Mouse (Mus musculus): ENCODE data around the gene Dtnbp1.

Gene Dtnbp1

DNA sequence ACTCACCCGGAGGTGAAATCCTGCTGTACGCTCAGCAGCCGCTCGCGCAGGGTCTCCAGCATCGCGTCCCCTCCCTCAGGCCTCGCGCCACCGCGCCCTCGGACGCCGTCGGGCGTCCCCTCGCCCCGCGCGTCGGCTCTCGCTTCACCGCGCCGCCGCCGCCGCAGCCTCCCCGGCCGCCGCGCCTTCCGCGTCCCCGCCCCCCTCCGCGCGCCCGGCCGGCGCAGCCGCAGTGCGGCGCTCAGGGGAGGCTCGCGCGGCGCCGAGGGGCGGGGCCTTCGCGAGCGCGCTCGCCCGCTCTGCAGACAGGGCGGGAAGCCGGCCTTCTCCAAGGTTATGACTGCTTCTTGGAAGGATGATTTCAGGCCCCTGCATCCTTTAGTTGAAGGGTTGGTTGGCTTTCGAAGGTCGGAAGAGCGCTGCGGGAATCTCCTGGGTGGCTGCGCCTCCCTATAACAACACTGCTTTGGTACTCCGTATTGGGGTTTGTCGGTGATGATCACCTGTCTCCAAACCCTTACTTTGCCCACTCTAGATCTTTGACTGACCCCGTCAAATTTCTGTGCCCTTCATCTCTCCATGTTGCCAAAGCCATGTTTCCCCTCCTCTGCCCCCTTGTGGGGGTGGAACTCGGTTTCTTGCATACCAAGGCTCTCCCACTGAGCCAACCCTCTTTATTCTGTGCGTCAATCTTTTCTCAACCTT lies at the start of gene Dtnbp1:
TSS of gene Dtnbp1 (minus strand) at position 237 of the 705 bp plus-strand sequence.
- peak; percentile 74 for DNase-seq (ENCODE audit: low spot score)

DNA sequence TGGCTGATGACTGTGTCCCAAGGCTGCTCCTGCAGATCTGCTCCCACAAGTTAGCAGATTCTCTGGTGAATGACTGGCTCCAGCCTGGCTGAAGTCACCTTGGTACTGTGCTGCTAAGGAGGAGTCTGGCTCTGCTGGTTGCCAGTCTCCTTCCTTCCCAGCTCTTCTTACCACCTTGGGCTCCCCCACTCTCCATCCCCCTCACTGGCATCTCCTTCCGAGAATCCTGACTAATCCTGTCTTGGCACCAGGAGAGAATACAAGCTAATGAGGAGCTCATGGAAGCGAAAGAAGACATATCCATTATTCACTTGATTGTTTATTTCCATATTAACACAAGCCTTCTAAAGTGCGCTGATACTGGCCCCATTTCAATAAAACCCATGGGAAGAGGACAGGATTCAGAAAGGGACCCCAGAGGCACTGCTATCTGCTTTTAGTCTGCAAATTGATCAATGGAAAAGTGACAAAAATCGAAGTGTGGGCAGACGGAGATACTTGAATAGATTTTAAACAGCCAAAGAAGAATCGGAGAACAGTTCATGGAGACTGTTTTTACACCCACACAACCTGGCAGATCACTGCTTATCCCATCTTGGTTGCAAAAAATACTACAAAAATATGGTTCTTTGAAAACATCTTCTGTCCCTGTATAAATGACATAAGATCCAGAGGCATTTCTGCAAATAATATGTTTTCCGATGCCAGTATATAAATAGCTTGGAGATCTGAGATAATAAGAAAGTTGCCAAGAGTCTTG lies 47.5 kb upstream of the Dtnbp1 start:
- DNase-seq (ENCODE audit: low spot score) = no peak

- no peak for DNase-seq (ENCODE audit: low spot score)
Observed at GRCm38 (mm10) chr13:45043466-45043865, 41.5 kb upstream of the Dtnbp1 start.

DNA sequence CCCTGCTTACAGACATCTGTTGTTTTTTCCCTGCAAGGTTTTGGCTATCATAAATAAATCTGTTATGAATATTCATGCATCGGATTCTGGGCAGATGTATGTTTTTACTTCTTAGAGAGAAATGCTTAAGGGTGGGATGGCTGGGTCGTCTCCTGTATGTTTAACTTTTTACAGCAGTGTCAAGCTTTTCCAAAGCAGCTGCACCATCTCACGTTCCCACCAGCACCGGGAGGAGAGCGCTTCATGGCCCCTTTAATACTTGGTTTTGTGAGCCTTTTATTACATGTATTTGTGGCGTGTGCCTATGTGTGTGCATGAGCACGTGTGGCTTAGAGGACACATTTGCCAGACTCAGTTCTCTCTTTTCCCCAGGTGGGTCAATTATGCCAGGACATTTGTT lies 38.8 kb upstream of the Dtnbp1 start:
- no peak for DNase-seq (ENCODE audit: low spot score)

DNA sequence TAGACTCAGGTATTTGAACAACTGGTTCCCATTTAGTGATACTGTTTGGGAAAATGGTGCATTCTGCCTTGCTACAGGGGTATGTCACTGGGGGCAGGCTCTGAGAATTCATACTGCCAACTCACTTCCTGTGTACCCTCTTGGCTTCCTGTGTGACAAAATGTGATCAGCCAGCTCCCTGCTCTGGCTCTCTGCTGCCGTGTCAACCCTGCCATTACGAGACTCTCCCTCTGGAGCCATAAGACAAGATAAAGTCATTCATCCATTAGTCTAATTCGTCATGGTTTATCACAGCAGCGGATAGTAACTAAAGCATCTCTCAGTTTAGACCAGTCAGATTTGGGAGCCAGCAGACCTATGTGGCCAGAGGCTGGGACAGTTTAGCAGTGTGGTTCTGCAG lies 38.2 kb upstream of the Dtnbp1 start:
- no peak for DNase-seq (ENCODE audit: low spot score)

DNA sequence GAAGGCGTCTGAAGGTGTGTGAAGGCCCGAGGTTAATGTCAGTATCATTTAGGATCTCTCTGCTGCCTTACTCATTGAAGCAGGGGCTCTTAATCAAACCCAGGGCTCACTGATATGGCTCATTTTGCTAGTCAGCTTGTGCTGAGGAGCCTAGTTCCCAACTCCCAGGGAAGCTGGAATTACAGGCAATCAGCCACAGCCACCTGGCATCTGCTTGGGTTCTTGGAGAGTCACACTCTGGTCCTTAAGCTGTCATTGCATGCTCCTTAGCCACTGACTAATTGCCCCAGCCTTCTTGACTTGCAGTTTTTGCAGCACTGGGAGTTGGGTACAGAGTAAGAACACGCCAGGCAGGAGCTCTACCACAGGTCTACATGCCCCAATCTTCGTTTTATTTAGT lies 34.5 kb upstream of the Dtnbp1 start:
- DNase-seq (ENCODE audit: low spot score) = no peak

DNA sequence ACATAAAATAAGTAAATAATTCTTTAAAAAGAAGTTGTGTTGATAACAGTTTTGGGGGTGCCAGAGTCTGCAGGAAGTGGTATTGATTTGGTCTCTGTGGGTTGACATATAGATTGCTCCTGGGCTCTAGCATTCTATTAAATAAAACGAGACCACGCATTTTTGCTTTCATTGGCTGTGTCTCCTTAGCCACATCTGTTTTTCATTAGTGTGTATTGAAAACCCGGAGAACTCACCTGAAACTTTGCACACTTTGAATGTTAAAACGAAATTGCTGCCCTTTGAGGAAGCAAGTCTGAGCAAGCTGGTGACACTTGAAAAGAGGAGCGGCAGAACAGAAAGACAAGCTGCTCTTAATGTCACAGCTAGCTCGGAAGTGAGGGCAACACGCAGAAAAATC lies 32.8 kb upstream of the Dtnbp1 start:
- no peak for DNase-seq (ENCODE audit: low spot score)

DNA sequence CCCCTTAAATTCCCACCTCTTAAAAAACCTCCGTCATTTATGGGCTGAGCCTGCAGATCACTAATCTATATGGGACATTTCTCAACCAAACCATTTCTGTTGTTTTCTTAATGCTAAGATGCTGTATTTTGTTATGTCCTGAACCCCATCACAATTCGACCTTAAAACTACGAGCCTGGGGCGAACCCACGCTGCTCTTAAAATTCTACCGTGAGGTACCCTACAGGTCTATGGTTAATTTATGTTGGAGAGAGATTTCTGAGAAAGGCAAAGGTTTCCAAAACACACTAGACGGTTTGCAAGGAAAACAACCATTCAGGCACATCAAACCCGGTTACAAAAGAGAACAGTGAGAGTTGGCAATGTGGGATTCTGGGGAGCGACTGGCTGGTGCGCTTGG lies 31.4 kb upstream of the Dtnbp1 start:
- no peak for DNase-seq (ENCODE audit: low spot score)

DNA sequence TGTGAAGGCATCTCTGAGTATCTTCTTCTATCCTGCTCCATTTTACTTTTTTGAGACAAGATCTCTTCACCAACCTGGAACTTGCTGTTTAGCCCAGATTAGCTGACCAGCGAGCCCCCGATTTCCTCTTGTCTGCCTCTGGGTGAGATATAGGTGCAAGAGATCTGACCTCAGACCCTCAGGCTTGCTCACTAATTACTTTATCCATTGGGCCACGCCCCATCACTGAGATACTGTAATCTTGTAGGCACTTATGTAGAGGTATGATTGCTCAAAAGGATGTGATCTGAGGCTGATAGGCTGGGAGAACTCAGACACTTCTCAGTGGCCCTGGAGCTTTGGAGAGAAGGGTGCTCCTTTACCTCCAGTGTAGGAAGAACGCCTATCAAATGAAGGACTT lies 30.5 kb upstream of the Dtnbp1 start:
- DNase-seq (ENCODE audit: low spot score) = no peak

DNA sequence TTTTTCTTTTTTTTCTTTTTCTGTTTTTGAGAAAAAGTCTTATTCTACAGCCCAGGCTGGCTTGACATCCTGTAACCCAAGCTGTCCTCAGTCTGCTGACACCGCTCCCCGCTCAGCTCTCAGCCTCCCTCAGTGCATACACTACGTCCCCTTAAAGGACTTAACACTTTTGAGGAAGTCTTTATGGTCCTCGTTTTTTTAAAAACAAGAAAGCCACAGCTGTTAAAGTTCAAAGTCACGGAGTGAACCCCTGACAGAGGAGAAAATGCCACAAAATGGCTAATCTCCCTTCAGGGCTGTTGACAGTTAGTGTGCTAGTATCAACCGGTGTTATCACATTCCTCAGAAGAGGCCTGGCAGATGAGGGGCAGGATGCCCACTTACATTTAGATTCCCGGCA lies 29.8 kb upstream of the Dtnbp1 start:
- DNase-seq (ENCODE audit: low spot score) = no peak

GRCm38 (mm10) chr13:45031314-45031713 lies 29.4 kb upstream of the Dtnbp1 start:
- peak; percentile 32 for DNase-seq (ENCODE audit: low spot score)

- DNase-seq (ENCODE audit: low spot score) = peak; percentile 89
Observed at GRCm38 (mm10) chr13:45030830-45031229, 28.9 kb upstream of the Dtnbp1 start.

GRCm38 (mm10) chr13:45029791-45030190 lies 27.8 kb upstream of the Dtnbp1 start:
- no peak for DNase-seq (ENCODE audit: low spot score)

DNA sequence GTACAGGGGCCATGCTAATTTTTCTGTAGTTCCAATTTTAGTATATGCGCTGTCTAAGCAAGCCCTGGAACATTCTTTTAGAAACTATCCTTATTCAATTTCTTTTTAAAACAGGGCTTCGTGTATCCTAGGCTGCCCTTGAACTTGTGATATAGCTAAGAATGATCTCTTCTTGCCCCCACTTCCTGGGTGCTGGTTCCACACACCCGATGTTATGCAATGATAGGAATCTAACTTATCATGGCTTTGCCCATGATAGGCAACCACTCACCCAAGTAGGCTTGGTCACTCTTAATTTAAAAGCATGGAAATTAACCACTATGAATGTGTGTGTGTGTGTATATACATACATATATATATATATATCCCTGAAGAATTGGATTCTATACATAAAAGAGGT lies 24.3 kb upstream of the Dtnbp1 start:
- DNase-seq (ENCODE audit: low spot score) = no peak

DNA sequence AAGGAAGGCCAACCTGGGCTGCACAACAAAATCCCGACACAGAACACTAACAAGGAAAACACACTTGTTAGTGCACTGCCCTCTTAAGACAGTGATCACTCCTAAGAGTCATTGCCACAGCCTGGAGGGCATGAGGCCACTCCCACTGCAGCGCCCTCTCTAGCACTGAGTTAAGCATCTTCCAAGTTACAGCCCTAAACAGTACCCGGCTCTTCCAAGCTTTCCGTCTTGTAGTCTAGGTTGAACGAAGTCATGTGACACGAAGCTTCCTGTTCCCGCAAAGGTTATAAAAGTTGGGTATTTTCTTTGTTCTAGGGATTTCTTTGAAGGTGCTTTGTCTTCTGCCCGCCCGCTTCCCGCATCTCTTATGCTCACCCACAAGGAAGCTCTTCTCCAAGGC lies 22.9 kb upstream of the Dtnbp1 start:
- no peak for DNase-seq (ENCODE audit: low spot score)

DNA sequence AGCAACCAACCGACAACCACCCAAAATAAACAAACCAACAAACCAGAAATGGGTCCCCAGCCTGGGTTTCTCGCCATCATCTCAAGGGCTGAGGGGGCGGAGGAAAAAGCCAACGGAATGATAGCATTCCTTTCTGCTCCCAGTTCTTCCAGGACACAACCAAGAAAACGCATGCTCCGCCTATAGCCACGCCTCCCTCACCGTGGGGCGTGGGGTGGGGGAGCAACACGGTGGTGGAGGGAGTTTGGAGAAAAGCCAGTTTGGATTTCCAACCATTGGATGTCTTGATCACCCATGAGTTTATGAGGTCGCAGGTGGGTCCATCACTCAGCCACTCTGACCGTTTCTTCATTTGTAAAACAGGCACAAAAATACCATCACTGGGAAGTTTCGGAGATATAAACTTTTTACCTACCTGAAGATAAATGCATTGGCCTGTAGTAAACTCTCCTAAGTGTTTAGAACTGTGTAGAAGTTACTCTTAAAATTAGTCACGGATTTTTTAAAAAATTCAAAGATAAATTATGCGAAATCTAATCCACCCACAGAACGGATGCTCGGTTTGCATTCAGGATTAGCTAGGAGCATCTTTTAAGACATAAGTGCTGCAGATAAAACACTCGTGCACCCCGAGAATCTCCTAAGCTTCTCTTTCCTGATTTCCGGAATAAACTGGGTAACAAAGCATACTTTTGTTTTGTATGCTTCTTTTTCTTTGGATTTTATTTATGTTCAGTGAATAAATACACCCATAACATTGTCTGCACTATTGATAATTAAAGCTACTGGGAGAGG lies 21.6 kb upstream of the Dtnbp1 start:
- no peak for DNase-seq (ENCODE audit: low spot score)

- DNase-seq (ENCODE audit: low spot score) = peak; percentile 26
Observed at GRCm38 (mm10) chr13:45008150-45008549, 6.2 kb upstream of the Dtnbp1 start.

DNA sequence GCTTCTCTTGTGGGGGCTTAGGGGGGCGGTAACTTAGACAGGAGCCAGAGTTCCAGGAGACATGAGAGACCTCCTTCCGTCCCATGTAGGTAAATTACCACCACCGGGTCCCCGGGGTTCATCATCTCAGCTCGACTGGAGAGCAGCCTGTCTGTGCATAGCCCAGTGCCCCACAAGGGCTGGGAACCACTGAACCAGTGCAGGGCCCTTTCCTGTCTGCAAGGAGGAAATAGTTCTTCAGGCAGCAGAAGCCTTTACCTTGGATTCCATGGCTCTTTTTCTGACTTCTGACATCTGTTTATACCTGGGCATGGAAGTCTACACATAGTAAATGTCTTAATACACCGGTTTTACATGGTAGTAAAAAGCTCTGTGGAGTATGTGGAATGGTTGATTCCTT lies 5.8 kb upstream of the Dtnbp1 start:
- no peak for DNase-seq (ENCODE audit: low spot score)

DNA sequence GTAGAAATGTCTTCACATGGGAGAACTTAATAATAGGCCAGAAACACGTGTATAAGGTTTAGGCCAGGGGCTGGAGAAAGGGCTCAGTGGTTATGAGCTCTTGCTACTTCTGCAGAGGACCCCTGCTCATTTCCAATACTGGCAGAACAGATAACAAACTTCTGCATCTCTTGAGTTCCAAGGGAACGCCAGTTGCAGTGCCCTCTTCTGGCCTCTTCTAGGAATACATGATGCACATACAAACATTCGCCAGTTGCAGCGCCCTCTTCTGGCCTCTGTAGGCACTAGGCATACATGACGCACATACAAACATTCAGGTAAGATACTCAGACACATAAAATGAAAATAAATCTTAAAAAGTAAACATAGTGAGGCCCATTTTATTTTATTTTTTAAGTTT lies 4.5 kb upstream of the Dtnbp1 start:
- no peak for DNase-seq (ENCODE audit: low spot score)

DNA sequence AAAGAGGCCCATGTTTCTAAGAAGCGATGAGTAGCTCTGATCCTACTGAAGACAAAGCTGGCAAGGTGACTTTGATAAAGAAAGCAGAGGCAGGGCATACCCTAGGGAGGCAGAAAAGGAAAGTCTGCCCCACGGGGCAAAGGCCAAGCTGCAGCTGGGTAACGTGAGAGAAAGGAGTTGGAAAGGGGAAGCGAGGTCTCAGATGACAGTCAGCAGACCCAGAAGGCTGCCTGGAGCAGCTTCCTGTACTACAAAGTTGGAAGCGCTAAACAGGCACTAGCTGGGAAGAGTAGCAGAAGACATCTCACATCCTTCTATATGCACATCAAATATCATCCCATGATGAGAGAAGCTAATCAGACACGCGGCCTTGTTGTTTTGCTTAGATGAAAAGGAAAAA lies 3.9 kb upstream of the Dtnbp1 start:
- DNase-seq (ENCODE audit: low spot score) = no peak

DNA sequence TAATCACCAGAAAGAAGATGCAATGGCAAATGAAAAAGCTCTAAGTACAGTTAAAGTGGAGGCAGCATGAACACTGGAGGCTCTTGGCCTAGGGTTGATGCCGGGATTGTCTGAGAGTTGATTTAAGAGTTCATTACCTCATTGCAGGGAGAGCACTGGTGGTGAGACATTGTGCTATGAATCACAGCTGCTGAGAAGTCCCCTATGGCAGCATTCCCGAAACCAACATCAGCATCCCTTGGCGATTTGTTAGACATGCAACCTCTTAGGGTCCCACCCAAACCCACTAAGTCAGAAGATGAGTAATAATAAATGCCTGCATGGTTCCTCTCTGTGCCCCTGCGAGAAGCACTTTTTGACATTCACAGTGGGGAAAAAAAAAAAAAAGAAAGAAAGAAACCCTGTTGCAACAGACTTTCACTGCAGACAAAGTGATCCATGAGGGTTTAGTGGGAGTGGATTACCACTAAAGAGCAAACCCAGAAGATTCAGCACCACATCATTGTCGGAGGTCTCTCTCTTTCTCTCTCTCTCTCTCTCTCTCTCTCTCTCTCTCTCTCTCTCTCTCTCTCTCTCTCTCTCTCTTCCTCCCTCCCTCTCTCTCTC lies 3.1 kb upstream of the Dtnbp1 start:
- DNase-seq (ENCODE audit: low spot score) = peak; percentile 29

DNA sequence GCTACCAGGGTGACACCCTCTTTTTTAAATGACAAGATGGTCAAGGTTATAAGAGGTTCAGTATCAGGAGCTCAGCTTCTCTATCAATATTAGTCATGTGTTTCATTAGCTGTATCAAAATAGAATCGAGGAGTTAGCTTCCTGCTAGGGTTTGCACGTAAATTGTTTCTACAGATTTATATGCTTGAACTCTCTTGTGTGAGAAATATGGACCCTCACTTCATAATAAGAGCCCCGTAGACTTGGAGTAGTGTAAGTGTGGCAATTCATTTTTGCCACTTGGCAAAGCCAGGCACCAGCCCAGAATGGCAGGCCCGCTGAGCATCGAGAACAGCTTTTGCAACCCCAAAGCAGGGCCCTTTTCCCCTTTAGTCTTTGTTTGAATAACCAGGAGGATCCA lies 1.1 kb upstream of the Dtnbp1 start:
- DNase-seq (ENCODE audit: low spot score) = no peak

All from urinary bladder, postnatal 14 days (tissue).